Mouse (Mus musculus) pancreas, adult 10 weeks (tissue): Measurements from ENCODE around the gene 1700006A11Rik. TPM values are rescaled to one million over a fixed set of nuclear protein-coding genes. Genes with fewer than 3 reads are reported as not detected.

Experiments used
- polyA plus RNA-seq: library from polyadenylated mRNA; stranded (reverse); fragments of 350-450 nt; fragmentation: Illumina TruSeq; extraction: RNeasy Lipid Tissue Mini Kit (QIAGEN cat#74804); gene quantifications from one replicate; pipeline ENCODE4 v1.2.3, GENCODE M21; 2015; ENCODE audit warnings: low read depth, low replicate concordance; ENCODE audit not compliant: insufficient read depth

Gene 1700006A11Rik
- not detected for polyA plus RNA-seq

GRCm38 (mm10) chr3:124425940-124426339 lies at the start of gene 1700006A11Rik:
1700006A11Rik (minus strand) TSS chr3:124426040.

Other genes starting within 250 kb of the 1700006A11Rik start
- gene Tram1l1, start 105.2 kb downstream of the 1700006A11Rik start, polyA plus RNA-seq, result not detected
- gene 1700003H04Rik, start 155.1 kb upstream of the 1700006A11Rik start, polyA plus RNA-seq, result not detected